Mouse (Mus musculus): ENCODE data around the gene Prpf40a. TPM values are rescaled to one million over a fixed set of nuclear protein-coding genes. Genes with fewer than 3 reads are reported as not detected.

Gene Prpf40a
- 103 and 130 TPM in 2 replicates for polyA plus RNA-seq (2014; fragmentation: Nextera tagmentation; extraction: Ambion mirVana)

GRCm38 (mm10) chr2:53190684-53191511 lies at the start of gene Prpf40a:
Gene Prpf40a, minus strand, starts transcription at chr2:53191284.
- Histone ChIP-seq H3K9me3 (replicated peaks; ENCODE audit: control insufficient read depth, low read length) (no peaks in the 10 kb centered on the region), H3K9ac (ENCODE audit: low read depth, low read length) (peak within 1 kb of the TSS; percentile 93), H3K4me2 (peak within 1 kb of the TSS; percentile 81), H3K27ac (ENCODE audit: low read depth, low read length) (peak within 1 kb of the TSS; percentile 95), H3K36me3 (ENCODE audit: control insufficient read depth, insufficient read depth, low read length) (peaks cover 8% of the 10 kb centered on the region), H3K4me1 (ENCODE audit: control insufficient read depth, insufficient read depth, low read length) (peaks cover 6% of the 10 kb centered on the region), H3K4me3 (ENCODE audit: low read depth, low read length) (peak within 1 kb of the TSS; percentile 89), H3K27me3 (ENCODE audit: control insufficient read depth, insufficient read depth, low read length) (no peaks in the 10 kb centered on the region)
- ATAC-seq (replicated peaks; ENCODE audit: insufficient number of reproducible peaks, low FRiP score, low TSS enrichment): peak; percentile 98
- WGBS (ENCODE audit: insufficient replicate concordance): under 1% methylated on average over 53 of the region's 53 CpGs

DNA sequence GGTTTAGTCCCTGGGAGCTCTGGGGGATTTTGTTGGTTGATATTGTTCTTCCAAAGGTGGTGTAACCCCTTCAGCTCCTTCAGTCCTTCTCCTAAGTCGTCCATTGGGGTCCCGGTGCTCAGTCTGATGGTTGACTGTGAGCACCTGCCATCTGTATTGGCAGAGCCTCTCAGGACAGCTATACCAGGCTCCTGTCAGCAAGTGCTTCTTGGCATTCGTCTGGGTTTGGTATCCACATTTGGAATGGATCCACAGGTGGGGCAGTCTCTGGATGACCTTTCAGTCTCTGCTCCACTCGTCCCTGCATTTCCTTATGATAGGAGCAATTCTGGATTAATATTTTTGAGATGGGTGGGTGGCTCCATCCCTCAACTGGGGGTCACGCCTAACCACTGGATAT lies 31.2 kb upstream of the Prpf40a start:
- Histone ChIP-seq H3K36me3 (ENCODE audit: control insufficient read depth, insufficient read depth, low read length) (peaks cover 6% of the 10 kb centered on the region; the same call in 1 of the 2 replicates), H3K4me1 (ENCODE audit: control insufficient read depth, insufficient read depth, low read length) (no peaks in the 10 kb centered on the region), H3K9ac (ENCODE audit: low read depth, low read length) (no peak overlapping the region), H3K9me3 (replicated peaks; ENCODE audit: control insufficient read depth, low read length) (peaks cover 2% of the 10 kb centered on the region; the same call in 1 of the 2 replicates), H3K4me3 (ENCODE audit: low read depth, low read length) (no peak overlapping the region), H3K27ac (ENCODE audit: low read depth, low read length) (no peak overlapping the region), H3K27me3 (ENCODE audit: control insufficient read depth, insufficient read depth, low read length) (no peaks in the 10 kb centered on the region), H3K4me2 (no peak overlapping the region)
- WGBS (ENCODE audit: insufficient replicate concordance): 81% methylated on average over 5 of the region's 5 CpGs
- ATAC-seq (replicated peaks; ENCODE audit: insufficient number of reproducible peaks, low FRiP score, low TSS enrichment): no peak

DNA sequence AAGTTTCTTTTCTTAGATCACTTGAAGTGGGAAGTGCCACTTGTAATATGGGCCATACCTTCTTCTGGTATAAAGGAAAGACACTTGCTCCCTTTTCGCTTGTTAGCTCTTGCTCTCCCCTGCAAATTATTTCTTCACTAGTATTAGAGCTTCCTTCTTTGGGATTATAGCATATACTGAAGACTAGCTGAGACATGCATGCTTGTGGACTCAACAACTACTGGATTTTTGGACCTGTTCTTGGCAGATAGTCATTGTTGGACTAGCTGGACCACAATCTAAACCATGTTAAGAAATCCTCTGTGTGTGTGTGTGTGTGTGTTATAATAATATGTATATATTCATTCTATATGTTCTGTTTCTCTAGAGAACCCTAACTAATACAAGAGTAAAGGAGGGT lies 22.4 kb upstream of the Prpf40a start:
- H3K4me1 ChIP-seq (ENCODE audit: control insufficient read depth, insufficient read depth, low read length): no peaks in the 10 kb centered on the region
- H3K27me3 ChIP-seq (ENCODE audit: control insufficient read depth, insufficient read depth, low read length): no peaks in the 10 kb centered on the region
- H3K9ac ChIP-seq (ENCODE audit: low read depth, low read length): no peak overlapping the region
- H3K4me2 ChIP-seq: no peak overlapping the region
- peaks cover 5% of the 10 kb centered on the region; the same call in 1 of the 2 replicates for H3K36me3 ChIP-seq (ENCODE audit: control insufficient read depth, insufficient read depth, low read length)
- no peak for ATAC-seq (replicated peaks; ENCODE audit: insufficient number of reproducible peaks, low FRiP score, low TSS enrichment)
- H3K4me3 ChIP-seq (ENCODE audit: low read depth, low read length): no peak overlapping the region
- H3K27ac ChIP-seq (ENCODE audit: low read depth, low read length): no peak overlapping the region
- H3K9me3 ChIP-seq (replicated peaks; ENCODE audit: control insufficient read depth, low read length): no peaks in the 10 kb centered on the region
- 92% methylated on average over 1 of the region's 1 CpGs for WGBS (ENCODE audit: insufficient replicate concordance)

DNA sequence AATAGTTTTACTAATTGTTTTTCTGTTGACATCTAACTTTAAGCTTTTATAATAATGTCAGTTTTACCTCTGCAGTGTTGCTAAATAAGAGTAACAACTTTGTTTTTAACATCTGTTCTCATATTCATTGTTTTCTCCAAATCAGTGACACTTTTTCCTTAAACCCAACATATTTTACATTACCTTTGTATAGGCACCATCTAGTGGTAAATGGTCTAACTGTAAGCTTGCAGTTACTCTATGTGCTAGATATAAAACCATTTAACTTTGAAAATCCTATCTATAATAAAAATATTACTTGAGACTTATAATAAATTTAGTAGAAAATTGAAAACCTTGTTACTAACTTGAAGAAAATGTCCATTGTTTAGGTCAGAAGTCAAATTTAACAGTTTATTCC lies 15.7 kb upstream of the Prpf40a start:
- no peaks in the 10 kb centered on the region for H3K9me3 ChIP-seq (replicated peaks; ENCODE audit: control insufficient read depth, low read length)
- H3K4me2 ChIP-seq: no peak overlapping the region
- no peak overlapping the region for H3K4me3 ChIP-seq (ENCODE audit: low read depth, low read length)
- no peak overlapping the region for H3K27ac ChIP-seq (ENCODE audit: low read depth, low read length)
- no peak for ATAC-seq (replicated peaks; ENCODE audit: insufficient number of reproducible peaks, low FRiP score, low TSS enrichment)
- H3K27me3 ChIP-seq (ENCODE audit: control insufficient read depth, insufficient read depth, low read length): no peaks in the 10 kb centered on the region
- H3K4me1 ChIP-seq (ENCODE audit: control insufficient read depth, insufficient read depth, low read length): no peaks in the 10 kb centered on the region
- no peak overlapping the region for H3K9ac ChIP-seq (ENCODE audit: low read depth, low read length)
- H3K36me3 ChIP-seq (ENCODE audit: control insufficient read depth, insufficient read depth, low read length): peaks cover 3% of the 10 kb centered on the region; the same call in 1 of the 2 replicates

- 74% methylated on average over 5 of the region's 5 CpGs for WGBS (ENCODE audit: insufficient replicate concordance)
These were observed 13.5 kb upstream of the Prpf40a start for GRCm38 (mm10) chr2:53204373-53205274.

GRCm38 (mm10) chr2:53200164-53200885 lies 9.2 kb upstream of the Prpf40a start:
- Histone ChIP-seq H3K4me3 (ENCODE audit: low read depth, low read length) (no peak overlapping the region), H3K36me3 (ENCODE audit: control insufficient read depth, insufficient read depth, low read length) (peaks cover 3% of the 10 kb centered on the region), H3K4me1 (ENCODE audit: control insufficient read depth, insufficient read depth, low read length) (no peaks in the 10 kb centered on the region), H3K27ac (ENCODE audit: low read depth, low read length) (no peak overlapping the region), H3K9ac (ENCODE audit: low read depth, low read length) (no peak overlapping the region), H3K9me3 (replicated peaks; ENCODE audit: control insufficient read depth, low read length) (no peaks in the 10 kb centered on the region), H3K27me3 (ENCODE audit: control insufficient read depth, insufficient read depth, low read length) (no peaks in the 10 kb centered on the region), H3K4me2 (no peak overlapping the region)
- ATAC-seq (replicated peaks; ENCODE audit: insufficient number of reproducible peaks, low FRiP score, low TSS enrichment): no peak
- WGBS (ENCODE audit: insufficient replicate concordance): 79% methylated on average over 4 of the region's 4 CpGs

More at GRCm38 (mm10) chr2:53204373-53205274, 13.5 kb upstream of the Prpf40a start:
- Histone ChIP-seq H3K9me3 (replicated peaks; ENCODE audit: control insufficient read depth, low read length) (no peaks in the 10 kb centered on the region), H3K4me3 (ENCODE audit: low read depth, low read length) (no peak overlapping the region), H3K27me3 (ENCODE audit: control insufficient read depth, insufficient read depth, low read length) (no peaks in the 10 kb centered on the region), H3K9ac (ENCODE audit: low read depth, low read length) (no peak overlapping the region), H3K36me3 (ENCODE audit: control insufficient read depth, insufficient read depth, low read length) (peaks cover 3% of the 10 kb centered on the region; the same call in 1 of the 2 replicates), H3K4me2 (no peak overlapping the region), H3K27ac (ENCODE audit: low read depth, low read length) (no peak overlapping the region), H3K4me1 (ENCODE audit: control insufficient read depth, insufficient read depth, low read length) (no peaks in the 10 kb centered on the region)
- ATAC-seq (replicated peaks; ENCODE audit: insufficient number of reproducible peaks, low FRiP score, low TSS enrichment): no peak

- Histone ChIP-seq H3K36me3 (ENCODE audit: control insufficient read depth, insufficient read depth, low read length) (peaks cover 7% of the 10 kb centered on the region), H3K4me3 (ENCODE audit: low read depth, low read length) (no peak overlapping the region), H3K27me3 (ENCODE audit: control insufficient read depth, insufficient read depth, low read length) (no peaks in the 10 kb centered on the region), H3K4me2 (no peak overlapping the region), H3K9me3 (replicated peaks; ENCODE audit: control insufficient read depth, low read length) (no peaks in the 10 kb centered on the region), H3K27ac (ENCODE audit: low read depth, low read length) (no peak overlapping the region), H3K4me1 (ENCODE audit: control insufficient read depth, insufficient read depth, low read length) (no peaks in the 10 kb centered on the region), H3K9ac (ENCODE audit: low read depth, low read length) (no peak overlapping the region)
- 96% methylated on average over 1 of the region's 1 CpGs for WGBS (ENCODE audit: insufficient replicate concordance)
- ATAC-seq (replicated peaks; ENCODE audit: insufficient number of reproducible peaks, low FRiP score, low TSS enrichment): no peak
These were observed 8.1 kb upstream of the Prpf40a start for GRCm38 (mm10) chr2:53199203-53199602.

- no peak overlapping the region for H3K4me3 ChIP-seq (ENCODE audit: low read depth, low read length)
- H3K27me3 ChIP-seq (ENCODE audit: control insufficient read depth, insufficient read depth, low read length): no peaks in the 10 kb centered on the region
- H3K9ac ChIP-seq (ENCODE audit: low read depth, low read length): no peak overlapping the region
- H3K9me3 ChIP-seq (replicated peaks; ENCODE audit: control insufficient read depth, low read length): no peaks in the 10 kb centered on the region
- WGBS (ENCODE audit: insufficient replicate concordance): 92% methylated on average over 10 of the region's 10 CpGs
- peaks cover 3% of the 10 kb centered on the region; the same call in 1 of the 2 replicates for H3K4me1 ChIP-seq (ENCODE audit: control insufficient read depth, insufficient read depth, low read length)
- ATAC-seq (replicated peaks; ENCODE audit: insufficient number of reproducible peaks, low FRiP score, low TSS enrichment): no peak
- no peak overlapping the region for H3K4me2 ChIP-seq
- no peak overlapping the region for H3K27ac ChIP-seq (ENCODE audit: low read depth, low read length)
- H3K36me3 ChIP-seq (ENCODE audit: control insufficient read depth, insufficient read depth, low read length): peaks cover 7% of the 10 kb centered on the region
These were observed 5.3 kb upstream of the Prpf40a start for GRCm38 (mm10) chr2:53196431-53196830.
